Mouse (Mus musculus) c-Kit-negative CD71-positive TER-119-positive erythroid progenitor cells, embryonic 14.5 days (primary cell): Measurements from ENCODE around the gene Pnkd.
"Not testable (repeated sequence)": the region's sequence is repeated elsewhere in the genome, so short reads cannot be mapped to it uniquely, and the experiment has no call there.

Experiments used
- DNase-seq: peaks from one replicate; pipeline ENCODE4 v3.0.0-alpha.2; 2013; ENCODE audit warnings: low read depth, low spot score

Gene Pnkd

DNA sequence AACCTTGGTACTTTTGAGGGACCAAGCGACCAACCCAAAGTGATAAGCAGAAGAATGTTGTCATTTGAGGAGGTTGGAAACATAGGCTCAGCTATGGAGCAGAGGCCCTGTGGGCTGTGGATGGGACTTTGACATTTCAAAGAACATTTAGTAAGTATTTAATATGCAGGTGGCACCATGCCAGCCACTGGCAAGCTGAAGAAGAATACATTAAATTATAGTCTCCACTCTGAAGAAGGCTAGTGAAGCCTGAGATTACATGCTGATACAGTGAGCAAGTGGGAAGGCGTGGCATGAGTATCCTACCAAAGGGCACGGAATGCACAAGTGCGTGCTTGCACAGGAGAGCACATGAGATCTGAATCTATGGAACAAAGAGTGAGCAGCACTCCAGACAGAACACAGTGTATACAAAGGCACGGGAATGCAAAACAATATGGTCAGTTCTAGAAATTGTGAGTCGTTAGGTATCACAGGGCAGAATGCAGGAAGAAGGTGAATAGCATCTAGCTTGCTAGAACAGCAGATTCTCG lies 45.2 kb downstream of the Pnkd start:
- DNase-seq = no peak

GRCm38 (mm10) chr1:74331046-74331681 lies 46.4 kb downstream of the Pnkd start:
- DNase-seq = no peak

DNA sequence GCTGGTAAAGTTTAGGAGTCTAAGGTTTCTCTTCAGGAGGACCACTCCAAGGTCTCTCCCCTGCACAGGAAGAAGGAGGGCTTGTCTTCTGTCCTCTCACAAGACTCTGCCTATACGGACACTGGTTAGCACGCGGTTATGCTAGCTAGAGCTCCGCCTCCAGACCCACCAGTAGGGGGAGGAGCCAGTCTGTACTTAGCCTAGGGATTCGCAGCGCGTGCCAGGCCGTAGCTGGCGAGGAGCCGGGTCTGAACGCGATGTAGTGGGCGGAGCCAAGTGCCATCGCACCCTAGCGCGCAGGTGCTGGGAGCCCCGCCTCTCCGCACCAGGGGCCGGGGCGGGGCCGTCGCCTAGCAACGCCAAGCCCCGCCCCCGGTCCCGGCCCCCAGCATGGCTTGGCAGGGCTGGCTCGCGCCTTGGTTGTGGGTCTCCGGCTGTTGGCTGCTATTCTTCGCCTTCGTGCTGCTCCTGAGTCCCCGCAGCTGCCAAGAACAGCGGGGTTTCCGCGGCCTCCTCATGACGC lies 47.6 kb downstream of the Pnkd start:
- peak; percentile 76 for DNase-seq

DNA sequence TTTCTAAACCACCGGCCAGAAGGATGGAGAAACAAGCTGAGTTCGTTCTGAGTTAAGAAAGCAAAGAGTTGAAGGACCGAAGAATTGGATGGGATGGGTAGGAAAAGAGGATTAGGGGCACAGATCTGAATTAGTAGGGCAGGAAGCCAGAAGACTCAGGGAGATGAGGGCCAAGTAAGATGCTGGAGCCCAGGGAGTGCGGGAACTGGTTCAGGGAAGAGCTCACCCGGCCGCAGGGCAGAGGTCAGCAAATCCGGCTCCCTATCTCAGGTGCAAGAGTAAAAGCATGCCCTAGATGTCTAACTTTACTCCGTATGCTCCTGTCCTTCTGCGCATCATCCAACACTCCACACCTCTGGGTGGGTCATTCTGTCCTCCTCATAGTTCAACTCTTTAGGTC lies 48.2 kb downstream of the Pnkd start:
- no peak for DNase-seq

GRCm38 (mm10) chr1:74334607-74335006 lies 49.9 kb downstream of the Pnkd start:
- no peak for DNase-seq

GRCm38 (mm10) chr1:74335033-74335432 lies 50.3 kb downstream of the Pnkd start:
- DNase-seq = no peak

DNA sequence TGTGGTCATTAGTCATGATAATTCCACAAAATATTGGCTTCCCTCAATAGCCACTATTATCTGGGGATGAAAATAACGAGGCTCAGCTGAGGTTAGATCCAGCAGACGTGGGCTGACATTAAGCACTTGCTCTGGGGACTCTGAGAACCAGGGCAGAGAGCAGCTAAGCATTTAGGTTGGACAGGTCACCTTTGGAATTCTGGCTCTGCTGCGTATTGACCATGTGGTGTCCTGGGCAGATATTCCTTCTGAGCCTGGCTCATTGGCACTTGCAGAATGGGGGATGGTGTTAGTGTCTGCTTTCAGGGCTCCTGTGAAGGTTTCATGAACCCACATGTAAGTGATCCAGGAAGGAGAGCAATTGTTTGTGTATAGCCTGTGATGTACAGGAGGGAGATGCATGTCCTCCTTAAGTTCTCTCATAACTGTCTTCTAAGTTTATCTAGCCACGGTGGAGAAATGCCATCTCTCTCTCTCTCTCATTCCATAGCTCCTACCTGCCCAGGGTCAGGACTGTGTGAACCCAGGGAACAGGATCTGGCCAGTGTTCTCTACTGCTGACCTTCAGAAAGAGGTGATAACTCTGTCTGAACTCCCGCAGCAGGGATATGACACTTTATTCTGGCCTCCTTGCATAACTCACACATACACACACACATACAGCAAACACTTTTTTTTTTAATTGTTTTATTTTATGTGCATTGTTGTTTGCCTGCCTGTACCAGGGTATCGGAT lies 50.9 kb downstream of the Pnkd start:
- no peak for DNase-seq

- no peak for DNase-seq
These were observed 52.6 kb downstream of the Pnkd start for GRCm38 (mm10) chr1:74337241-74337771.

DNA sequence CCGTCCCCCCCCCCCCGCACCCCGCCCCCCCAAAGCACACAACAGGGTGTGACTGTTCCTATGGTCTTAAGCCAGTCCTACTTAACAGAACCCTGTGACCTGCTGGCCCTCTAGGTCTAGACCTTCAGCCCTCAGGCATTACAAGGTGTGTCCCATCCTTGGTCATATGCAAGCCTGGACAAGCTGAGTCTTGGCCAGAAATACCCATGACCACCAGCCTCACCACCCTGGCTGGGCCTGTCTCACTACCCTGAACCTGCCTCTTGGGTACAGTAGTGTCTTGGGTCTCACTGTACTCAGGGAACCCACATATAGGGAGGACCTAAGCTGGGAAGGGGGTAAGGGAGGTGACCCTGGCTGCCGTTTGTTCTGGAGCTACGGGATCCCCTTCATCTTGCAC lies 53.3 kb downstream of the Pnkd start:
- DNase-seq = no peak

DNA sequence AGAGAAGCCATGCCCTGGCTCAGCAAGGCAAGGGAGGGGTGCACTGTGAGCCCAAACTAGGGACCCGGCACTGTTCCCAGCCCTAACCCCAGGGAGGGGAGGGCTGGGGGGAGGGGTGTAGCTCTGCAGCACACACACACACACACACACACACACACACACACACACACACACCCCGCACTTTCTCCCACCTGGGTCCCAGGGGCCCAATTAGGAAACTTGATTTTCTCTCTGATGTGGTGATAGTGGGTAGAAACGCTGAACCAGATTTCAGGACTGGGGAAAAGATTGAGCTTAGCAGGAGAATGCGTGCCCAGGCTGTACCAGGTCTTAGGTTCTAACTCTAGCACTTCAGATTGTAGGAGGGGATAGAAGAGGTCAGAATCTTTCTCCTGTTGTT lies 53.9 kb downstream of the Pnkd start:
- DNase-seq = no peak

DNA sequence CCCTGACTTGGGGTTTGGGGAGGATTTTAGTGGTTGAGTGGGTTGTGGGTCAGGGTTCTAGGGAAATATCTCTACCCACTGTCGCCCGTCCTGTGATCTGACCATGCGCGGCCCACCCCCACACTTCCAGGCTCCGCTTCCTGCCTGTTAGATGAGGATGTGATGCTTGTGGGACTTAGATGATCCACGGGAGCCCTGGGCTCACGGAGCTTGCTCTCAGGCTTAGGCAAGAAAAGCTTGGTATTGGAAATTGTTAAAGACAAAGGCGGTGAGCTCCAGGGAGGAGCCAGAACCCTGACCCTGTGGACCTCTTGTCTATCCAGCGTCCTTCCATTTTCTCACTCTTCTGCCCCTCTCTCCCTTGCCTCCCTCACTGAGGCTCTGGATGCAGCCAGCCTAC lies 55.2 kb downstream of the Pnkd start:
- DNase-seq = no peak

- no peak for DNase-seq
These were observed 55.6 kb downstream of the Pnkd start for GRCm38 (mm10) chr1:74340361-74340764.

DNA sequence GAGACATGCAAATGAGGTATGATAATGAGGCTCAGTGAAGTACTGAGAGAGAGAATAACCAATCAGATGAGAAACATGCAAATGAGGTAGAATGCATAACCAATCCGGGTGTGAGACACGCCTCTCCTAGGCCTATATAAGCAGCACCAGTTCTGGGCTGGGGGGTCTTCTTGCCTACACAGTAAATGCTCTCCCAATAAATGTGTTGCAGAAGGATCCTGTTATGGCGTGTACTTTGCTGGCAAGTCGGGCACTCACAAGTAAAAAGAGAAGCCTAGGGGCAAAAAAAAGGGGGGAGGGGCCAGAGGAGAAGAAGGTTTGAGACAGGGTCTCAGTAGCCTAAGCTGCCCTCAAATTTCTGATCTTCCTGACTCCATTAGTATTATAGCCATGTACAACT lies 56.3 kb downstream of the Pnkd start:
- not testable (repeated sequence) for DNase-seq

DNA sequence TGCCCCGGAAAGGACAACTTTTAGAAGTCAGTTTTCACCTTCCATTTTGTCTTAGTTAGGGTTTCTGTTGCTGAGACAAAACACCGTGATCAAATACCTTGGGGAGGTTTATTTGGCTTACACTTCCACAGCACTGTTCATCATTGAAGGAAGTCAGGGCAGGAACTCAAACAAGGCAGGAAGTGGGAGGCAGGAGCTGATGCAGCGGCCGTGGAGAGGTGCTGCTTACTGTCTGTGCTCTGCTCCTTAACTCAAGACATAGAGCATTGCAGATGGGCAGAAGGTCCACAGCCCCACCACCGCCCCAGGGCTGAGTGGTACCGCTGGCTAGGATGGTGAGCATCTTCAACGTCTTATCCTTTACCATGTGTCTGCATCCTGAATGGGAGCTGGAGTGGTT lies 57.2 kb downstream of the Pnkd start:
- DNase-seq = no peak

DNA sequence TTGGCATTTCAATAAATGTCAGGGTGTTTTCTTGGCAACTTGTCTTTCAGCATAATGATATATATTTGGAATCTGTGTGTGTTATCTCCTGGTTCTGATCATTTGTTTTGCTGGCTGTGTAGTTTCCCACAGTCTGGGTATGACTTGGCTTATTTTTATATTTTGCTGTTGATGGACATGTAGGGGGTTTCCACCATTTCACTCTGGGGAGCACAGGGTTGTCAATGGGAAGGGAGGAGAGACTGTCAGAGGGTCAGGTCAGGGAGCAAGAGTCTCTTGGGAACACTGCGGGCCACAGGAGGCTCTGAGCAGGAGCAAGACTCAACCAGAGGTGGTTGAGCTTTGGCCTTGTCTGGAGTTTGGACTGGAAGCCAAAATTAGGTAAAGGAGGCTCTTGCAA lies 57.6 kb downstream of the Pnkd start:
- no peak for DNase-seq

GRCm38 (mm10) chr1:74343161-74343560 lies 58.4 kb downstream of the Pnkd start:
- DNase-seq = no peak

DNA sequence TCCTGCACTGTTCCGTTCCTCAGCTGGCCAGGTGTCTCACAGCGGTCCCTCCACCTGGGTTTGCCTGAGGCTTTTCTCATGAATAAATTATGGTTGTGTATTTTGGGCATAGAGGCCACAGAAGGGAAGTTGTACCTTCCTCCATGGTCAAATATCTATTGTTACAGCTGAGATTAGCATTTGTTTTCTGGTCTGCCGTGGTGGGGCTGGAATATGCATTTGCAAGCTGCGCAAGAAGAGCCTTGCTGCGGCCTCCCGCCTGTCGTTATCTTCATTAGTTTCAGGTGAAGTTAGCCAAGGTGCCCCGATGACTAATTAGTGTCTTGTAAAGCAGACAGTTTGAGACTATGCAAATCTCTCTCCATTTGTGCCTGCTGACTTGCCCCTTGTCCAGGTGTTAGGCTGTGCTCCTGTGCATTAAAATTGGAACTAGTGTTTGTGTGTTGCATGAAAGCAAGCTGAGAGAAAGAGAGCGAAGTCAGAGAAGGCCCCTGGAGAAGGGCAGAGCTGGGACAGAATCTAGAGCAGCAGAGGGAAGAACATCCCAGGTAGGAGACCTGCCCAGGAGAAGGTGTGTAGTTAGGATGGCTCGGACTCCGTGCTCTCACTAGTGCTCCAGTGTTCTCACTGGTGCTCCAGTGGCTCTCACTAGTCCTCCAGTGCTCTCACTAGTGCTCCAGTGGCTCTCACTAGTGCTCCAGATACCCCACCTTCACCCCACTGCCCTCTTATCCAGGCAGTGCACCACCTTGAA lies 59.6 kb downstream of the Pnkd start:
- no peak for DNase-seq

- DNase-seq = no peak
These were observed 66.5 kb downstream of the Pnkd start for GRCm38 (mm10) chr1:74351185-74351769.

GRCm38 (mm10) chr1:74352532-74353096 lies 67.9 kb downstream of the Pnkd start:
- DNase-seq = no peak

DNA sequence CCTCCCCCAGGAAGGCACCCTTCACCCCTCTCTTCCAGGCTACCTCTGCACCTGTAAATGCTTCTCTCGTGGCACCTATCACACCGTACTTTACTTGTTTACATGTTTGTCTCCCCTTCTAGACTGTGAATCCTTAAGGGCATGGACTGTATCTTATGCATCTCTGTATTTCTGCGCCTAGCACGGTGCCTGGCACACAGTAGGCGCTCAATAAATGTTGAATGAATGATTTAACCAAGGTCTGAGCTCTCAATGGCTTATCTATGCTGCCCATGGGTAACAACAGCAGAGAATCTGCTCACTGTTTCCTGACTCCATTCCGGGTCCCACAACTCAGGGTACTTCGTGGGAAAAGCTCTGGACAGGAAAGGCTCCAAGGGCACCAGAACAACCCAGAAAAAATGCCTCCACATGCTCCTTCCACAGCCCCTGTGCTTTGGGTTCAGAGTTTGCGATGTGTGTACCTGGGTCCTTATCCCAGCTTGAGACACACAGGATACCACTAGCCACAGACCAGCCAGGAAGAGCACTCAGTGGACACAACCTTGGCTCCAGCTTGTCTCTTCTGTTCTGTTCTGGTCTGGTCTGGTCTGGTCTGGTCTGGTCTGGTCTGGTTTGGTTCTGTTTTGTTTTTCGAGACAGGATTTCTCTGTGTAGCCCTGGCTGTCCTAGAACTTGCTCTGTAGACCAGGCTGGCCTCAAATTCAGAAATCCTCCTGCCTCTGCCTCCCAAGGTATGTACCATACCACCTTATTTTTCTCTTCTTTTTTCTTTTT lies 68.9 kb downstream of the Pnkd start:
- DNase-seq = no peak

GRCm38 (mm10) chr1:74357531-74357930 lies 72.8 kb downstream of the Pnkd start:
- DNase-seq = no peak
